Mouse (Mus musculus) stomach, postnatal 0 days (tissue): ENCODE measurements around the gene Il34.

Experiments used
- CTCF ChIP-seq: IDR thresholded peaks from 2 replicates; pipeline ENCODE4 v1.5.1; 2016; ENCODE audit warnings: antibody characterized with exemption, low read depth, mild to moderate bottlenecking, moderate library complexity
- EP300 ChIP-seq: optimal IDR thresholded peaks from 2 replicates; pipeline ENCODE3; 2016; ENCODE audit warnings: antibody characterized with exemption

DNA sequence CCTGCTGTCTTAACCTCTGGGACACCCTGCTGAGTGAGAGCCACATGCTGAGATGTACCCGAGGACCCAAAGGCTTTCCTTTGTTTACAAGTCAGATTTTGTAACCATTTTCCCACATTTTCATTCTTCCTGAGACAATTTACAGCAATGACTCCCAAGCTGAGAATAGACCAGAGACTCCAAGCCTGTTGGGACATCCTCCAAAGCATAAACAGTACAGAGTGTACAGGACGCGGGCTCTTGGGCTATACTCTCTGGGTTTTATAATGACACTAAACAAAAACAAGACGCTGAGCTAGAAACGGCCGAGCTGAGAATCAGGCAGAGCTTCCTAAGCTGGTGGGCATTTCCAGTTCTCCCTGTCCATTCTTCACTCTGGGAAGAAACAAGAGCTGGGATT, 31.0 kb downstream of the Il34 start:
- TF ChIP-seq EP300 (no peak), CTCF (no peak)
